Mouse (Mus musculus): ENCODE results near the gene Rptor.

- TF ChIP-seq CTCF (IDR thresholded peaks at IDR 0.05; ENCODE audit: low read depth, low read length) (no peak), POLR2A (IDR thresholded peaks at IDR 0.05; ENCODE audit: extremely low read depth, insufficient read depth, low read length) (no peak)
Observed at GRCm38 (mm10) chr11:119831682-119832081, 229.0 kb downstream of the Rptor start.

Measured in liver, adult 2 months (tissue).